Mouse (Mus musculus) cerebellum, adult 2 months (tissue): Measurements from ENCODE around the gene Trim27.

Experiments used
- CTCF ChIP-seq: fragments of 200-500 bp; IDR thresholded peaks from 2 replicates; pipeline ENCODE4 v1.5.1; 2011; ENCODE audit warnings: low read depth, mild to moderate bottlenecking, control low read depth, low read length, moderate library complexity, borderline replicate concordance; ENCODE audit not compliant: insufficient read depth
- POLR2A ChIP-seq: fragments of 200-500 bp; IDR thresholded peaks from 2 replicates; pipeline ENCODE4 v1.6.1; 2011; ENCODE audit warnings: low read length, control low read depth, borderline replicate concordance; ENCODE audit not compliant: insufficient read depth

GRCm38 (mm10) chr13:21178364-21178763, 881 bp upstream of the Trim27 start:
- TF ChIP-seq CTCF (no peak), POLR2A (no peak)
